Mouse (Mus musculus): ENCODE results near the gene Olfr556. TPM values are rescaled to one million over a fixed set of nuclear protein-coding genes. Genes with fewer than 3 reads are reported as not detected.

Olfr556 gene
- total and polyA plus RNA-seq, 3 experiments = not detected

DNA sequence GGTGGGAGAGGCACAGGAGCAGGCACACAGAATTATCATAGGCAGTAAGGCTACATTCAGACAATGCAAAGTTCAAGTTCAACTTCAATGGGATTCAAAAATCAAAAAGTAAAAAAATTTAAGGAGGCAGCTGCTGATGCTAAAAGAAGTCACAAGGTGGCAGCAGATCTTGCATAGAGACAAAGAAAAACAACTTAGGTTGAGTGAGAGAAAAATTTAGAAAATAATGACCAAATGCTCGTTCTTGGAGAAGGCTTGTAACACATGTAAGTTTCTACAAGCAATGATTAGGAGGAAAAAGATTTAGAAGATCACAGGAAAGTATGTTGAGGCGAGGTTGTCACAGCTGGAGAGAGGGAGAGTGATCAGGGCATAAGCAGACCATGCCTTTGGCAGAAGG lies 679 bp downstream of the Olfr556 start (continued):
- TF ChIP-seq ZC3H11A (IDR thresholded peaks at IDR 0.05; ENCODE audit: low read depth, low read length) (no peak), USF1 (IDR thresholded peaks at IDR 0.05; ENCODE audit: low read depth, low read length) (no peak), MAX (IDR thresholded peaks at IDR 0.05; ENCODE audit: low read length) (no peak), MYC (IDR thresholded peaks at IDR 0.05; ENCODE audit: low read depth, low read length) (no peak), ZMIZ1 (IDR thresholded peaks at IDR 0.05; ENCODE audit: low read depth, low read length) (no peak)

DNA sequence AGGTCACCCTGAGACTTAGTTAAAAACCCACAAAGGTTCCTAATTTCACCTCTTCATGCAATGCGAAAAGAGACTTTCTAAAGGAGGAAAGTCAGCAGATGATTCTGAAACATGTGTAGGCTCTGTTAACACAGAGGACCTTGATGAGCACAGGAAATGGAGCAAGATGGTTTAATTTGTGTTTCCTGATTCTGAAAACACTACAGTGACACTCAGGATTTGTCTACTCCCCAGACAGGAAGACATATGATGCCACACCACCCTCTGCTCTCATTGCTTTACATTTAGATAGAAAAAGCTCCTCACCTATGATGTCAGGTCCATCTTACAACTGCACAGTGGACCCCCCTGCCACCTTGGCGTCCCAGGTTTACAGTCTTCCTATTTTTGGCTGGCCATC lies 11.5 kb downstream of the Olfr556 start:
- H3K79me2 ChIP-seq (ENCODE audit: control insufficient read depth, insufficient read depth, low read length, poor library complexity) = no peaks in the 10 kb centered on the region
- no peaks in the 10 kb centered on the region; a peak in 1 of 4 replicates for H3K27me3 ChIP-seq (ENCODE audit: control insufficient read depth in 1 of 2, insufficient read depth in 2 of 2, low read length in 2 of 2)
- no peaks in the 10 kb centered on the region for H3K4me1 ChIP-seq (ENCODE audit: control insufficient read depth in 1 of 2, insufficient read depth in 2 of 2, low read length in 2 of 2)
- no peaks in the 10 kb centered on the region for H3K36me3 ChIP-seq (ENCODE audit: control insufficient read depth in 1 of 2, insufficient read depth in 2 of 2, low read length in 2 of 2)
- H3K9me3 ChIP-seq (replicated peaks; ENCODE audit: insufficient read depth, low read length) = no peaks in the 10 kb centered on the region
- H3K4me3 ChIP-seq (ENCODE audit: control insufficient read depth in 1 of 2, insufficient read depth in 1 of 2, low read depth in 2 of 2, low read length in 2 of 2) = no peak overlapping the region
- TF ChIP-seq RAD21 (IDR thresholded peaks at IDR 0.05; ENCODE audit: low read depth, low read length) = no peak
- TF ChIP-seq USF2 (IDR thresholded peaks at IDR 0.05; ENCODE audit: borderline replicate concordance in 1 of 2, insufficient read depth in 1 of 2, low read depth in 1 of 2, low read length in 2 of 2) = no peak
- TF ChIP-seq ETS1 (IDR thresholded peaks at IDR 0.05; ENCODE audit: low read depth, low read length) = no peak
- no peak for TF ChIP-seq CHD2 (IDR thresholded peaks at IDR 0.05; ENCODE audit: low read length)
- TF ChIP-seq NELFE (IDR thresholded peaks at IDR 0.05; ENCODE audit: low read depth, low read length) = no peak
- no peak for TF ChIP-seq TCF12 (IDR thresholded peaks at IDR 0.05; ENCODE audit: low read depth, low read length)
- no peak for TF ChIP-seq POLR2AphosphoS2 (IDR thresholded peaks at IDR 0.05; ENCODE audit: low read length)
- no peak for TF ChIP-seq MXI1 (IDR thresholded peaks at IDR 0.05; ENCODE audit: low read depth, low read length)
- TF ChIP-seq MEF2A (IDR thresholded peaks at IDR 0.05; ENCODE audit: extremely low read depth, insufficient replicate concordance, low read depth, low read length, poor library complexity, severe bottlenecking) = no peak
- no peak for TF ChIP-seq ZMIZ1 (IDR thresholded peaks at IDR 0.05; ENCODE audit: low read depth, low read length)
- TF ChIP-seq GABPA (IDR thresholded peaks at IDR 0.05; ENCODE audit: low read depth, low read length) = no peak
- no peak for TF ChIP-seq ZC3H11A (IDR thresholded peaks at IDR 0.05; ENCODE audit: low read depth, low read length)
- TF ChIP-seq EP300 (IDR thresholded peaks at IDR 0.05; ENCODE audit: low read depth in 1 of 2, low read length in 2 of 2) = no peak
- TF ChIP-seq UBTF (IDR thresholded peaks at IDR 0.05; ENCODE audit: borderline replicate concordance, insufficient read depth, low read depth, low read length) = no peak
- TF ChIP-seq MAX (IDR thresholded peaks at IDR 0.05; ENCODE audit: low read length) = no peak
- TF ChIP-seq TAL1 (IDR thresholded peaks at IDR 0.05; ENCODE audit: low read length) = no peak
- TF ChIP-seq CTCF (IDR thresholded peaks at IDR 0.05 in 2 of 3, conservative IDR thresholded peaks at IDR 0.05 in 1 of 3; ENCODE audit: control insufficient read depth in 1 of 3, insufficient read depth in 1 of 3, low read depth in 2 of 3, low read length in 3 of 3, poor library complexity in 1 of 3, severe bottlenecking in 1 of 3) = no peak
- TF ChIP-seq HCFC1 (IDR thresholded peaks at IDR 0.05; ENCODE audit: low read depth, low read length) = no peak
- TF ChIP-seq USF1 (IDR thresholded peaks at IDR 0.05; ENCODE audit: low read depth, low read length) = no peak
- no peak overlapping the region for H3K27ac ChIP-seq (ENCODE audit: control insufficient read depth, low read depth, low read length)
- DNase-seq (ENCODE audit: low read depth, low spot score) = no peak
- no peak overlapping the region for H3K9ac ChIP-seq (ENCODE audit: control insufficient read depth, low read depth, low read length, poor library complexity, severe bottlenecking)

All from MEL (cell line).